Mouse (Mus musculus) testis, adult 2 months (tissue): ENCODE data around the gene Samd7.

ENCODE experiments used
- CTCF ChIP-seq: fragments of 200-500 bp; IDR thresholded peaks from 2 replicates; pipeline ENCODE4 v1.5.1; 2012; ENCODE audit warnings: low read depth, mild to moderate bottlenecking, inconsistent platforms, low read length, moderate library complexity; ENCODE audit not compliant: control insufficient read depth, insufficient read depth, insufficient replicate concordance
- POLR2A ChIP-seq: fragments of 200-500 bp; IDR thresholded peaks from 2 replicates; pipeline ENCODE4 v1.6.1; 2012; ENCODE audit warnings: low read depth, mild to moderate bottlenecking, inconsistent platforms, low read length, moderate library complexity; ENCODE audit not compliant: control insufficient read depth

- no peak for TF ChIP-seq CTCF
- TF ChIP-seq POLR2A = no peak
These were observed 8.6 kb downstream of the Samd7 start for GRCm38 (mm10) chr3:30754696-30755095.
